Mouse (Mus musculus) midbrain, embryonic 11.5 days (tissue): Measurements from ENCODE around the gene Amz1. TPM values are rescaled to one million over a fixed set of nuclear protein-coding genes. Genes with fewer than 3 reads are reported as not detected.

Experiments used
- ATAC-seq: fragments of 200-750 bp; cut with Nextera tagmentation; 2 replicates; pipeline ENCODE4 v1.8.0; 2017; ENCODE audit warnings: moderate TSS enrichment, moderate library complexity; ENCODE audit not compliant: low FRiP score
- DNase-seq: peaks from one replicate; pipeline ENCODE4 v3.0.0; 2015; ENCODE audit warnings: low spot score; ENCODE audit errors: missing footprints
- H3K27ac ChIP-seq: fragments of 300-500 bp; sonication (generic); 2 replicates; pipeline ENCODE4 v1.5.1; 2014; ENCODE audit warnings: low read depth, low read length
- H3K27me3 ChIP-seq: fragments of 300-500 bp; sonication (generic); 2 replicates; pipeline ENCODE4 v1.6.1; 2014; ENCODE audit warnings: mild to moderate bottlenecking, low read length, moderate library complexity, mixed read lengths; ENCODE audit not compliant: control insufficient read depth, insufficient read depth
- H3K36me3 ChIP-seq: fragments of 300-500 bp; sonication (generic); 2 replicates; pipeline ENCODE4 v1.6.1; 2014; ENCODE audit warnings: mild to moderate bottlenecking, low read length, moderate library complexity, mixed read lengths; ENCODE audit not compliant: control insufficient read depth, insufficient read depth
- H3K4me1 ChIP-seq: fragments of 300-500 bp; sonication (generic); 2 replicates; pipeline ENCODE4 v1.6.1; 2014; ENCODE audit warnings: low read length; ENCODE audit not compliant: control insufficient read depth, insufficient read depth
- H3K4me2 ChIP-seq: fragments of 300-500 bp; sonication (generic); 2 replicates; pipeline ENCODE4 v1.6.1; 2014; ENCODE audit warnings: mild to moderate bottlenecking, moderate library complexity
- H3K4me3 ChIP-seq: fragments of 300-500 bp; sonication (generic); 2 replicates; pipeline ENCODE4 v1.5.1; 2014; ENCODE audit warnings: low read depth, low read length
- H3K9ac ChIP-seq: fragments of 300-500 bp; sonication (generic); 2 replicates; pipeline ENCODE4 v1.6.1; 2014; ENCODE audit warnings: low read length
- H3K9me3 ChIP-seq: fragments of 300-500 bp; sonication (generic); 2 replicates; pipeline ENCODE4 v1.6.1; 2016; ENCODE audit warnings: low read length; ENCODE audit not compliant: control insufficient read depth
- WGBS: fragments of 180-500 bp; shearing (Covaris S2); extraction: QIAGEN DNeasy Blood & Tissue Kit; methylation state at CpG from one replicate; pipeline ENCODE4 v1.1.7; 2014; 5-methylcytosine and 5-hydroxymethylcytosine counted together
- polyA plus RNA-seq: library from polyadenylated mRNA; unstranded; fragments of >200 nt; fragmentation: Nextera tagmentation; extraction: Ambion mirVana; gene quantifications from 2 replicates; pipeline ENCODE4 v1.2.1, GENCODE M21; 2014

Amz1 gene
- polyA plus RNA-seq, 1 experiment from 2014 or later, result 0.67 TPM

DNA sequence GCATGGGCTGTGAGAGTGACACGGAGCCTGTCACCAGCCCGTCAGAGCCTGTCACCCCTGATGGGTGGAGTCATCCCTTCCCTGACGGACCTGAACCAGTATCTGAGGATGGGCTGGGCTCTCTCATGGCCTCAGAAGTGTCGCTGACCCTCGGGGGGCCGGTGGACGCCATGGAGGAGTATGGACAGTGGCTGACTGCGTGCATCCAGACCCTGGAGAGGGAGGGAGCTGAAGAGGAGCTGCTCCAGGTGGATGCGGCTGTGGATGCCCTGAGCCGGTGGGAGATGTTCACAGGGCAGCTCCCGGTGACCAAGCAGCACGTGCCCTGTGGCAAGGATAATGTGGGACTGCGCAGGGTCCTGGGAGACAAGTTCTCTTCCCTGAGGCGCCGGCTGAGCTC, 28.1 kb downstream of the Amz1 start:
- no peaks in the 10 kb centered on the region for H3K4me1 ChIP-seq
- peaks cover 4% of the 10 kb centered on the region; the same call in 1 of the 2 replicates for H3K9me3 ChIP-seq
- H3K4me3 ChIP-seq, result no peak overlapping the region
- no peak overlapping the region for H3K4me2 ChIP-seq
- no peak for DNase-seq
- H3K36me3 ChIP-seq, result no peaks in the 10 kb centered on the region
- no peaks in the 10 kb centered on the region for H3K27me3 ChIP-seq
- ATAC-seq, result no peak
- no peak overlapping the region for H3K27ac ChIP-seq
- WGBS, result 94% methylated on average over 15 of the region's 15 CpGs
- H3K9ac ChIP-seq, result no peak overlapping the region

DNA sequence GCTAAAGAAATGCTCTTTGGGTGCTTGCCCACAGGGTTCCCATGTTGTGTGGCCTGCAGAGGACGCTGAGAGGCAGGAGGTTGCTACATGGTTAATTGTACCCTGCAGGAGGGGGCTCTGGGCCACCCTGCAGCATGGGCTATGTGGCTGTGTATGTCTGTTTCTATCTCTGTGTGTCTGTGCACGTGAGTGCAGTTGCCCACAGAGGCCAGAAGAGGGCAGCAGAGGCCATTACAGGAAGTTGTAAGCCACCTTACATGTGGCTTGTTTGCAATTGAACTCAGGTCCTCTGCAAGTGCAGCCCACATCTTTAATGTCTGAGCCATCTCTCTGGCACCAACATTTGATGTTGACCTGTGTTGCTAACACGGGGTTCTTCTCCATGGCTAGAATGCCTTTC, 28.7 kb downstream of the Amz1 start:
- H3K36me3 ChIP-seq, result no peaks in the 10 kb centered on the region
- H3K9ac ChIP-seq, result no peak overlapping the region
- H3K27ac ChIP-seq, result no peak overlapping the region
- no peak overlapping the region for H3K4me3 ChIP-seq
- no peaks in the 10 kb centered on the region for H3K27me3 ChIP-seq
- no peaks in the 10 kb centered on the region for H3K4me1 ChIP-seq
- no peak for ATAC-seq
- 94% methylated on average over 3 of the region's 3 CpGs for WGBS
- peaks cover 4% of the 10 kb centered on the region; the same call in 1 of the 2 replicates for H3K9me3 ChIP-seq
- no peak overlapping the region for H3K4me2 ChIP-seq
- DNase-seq, result no peak

DNA sequence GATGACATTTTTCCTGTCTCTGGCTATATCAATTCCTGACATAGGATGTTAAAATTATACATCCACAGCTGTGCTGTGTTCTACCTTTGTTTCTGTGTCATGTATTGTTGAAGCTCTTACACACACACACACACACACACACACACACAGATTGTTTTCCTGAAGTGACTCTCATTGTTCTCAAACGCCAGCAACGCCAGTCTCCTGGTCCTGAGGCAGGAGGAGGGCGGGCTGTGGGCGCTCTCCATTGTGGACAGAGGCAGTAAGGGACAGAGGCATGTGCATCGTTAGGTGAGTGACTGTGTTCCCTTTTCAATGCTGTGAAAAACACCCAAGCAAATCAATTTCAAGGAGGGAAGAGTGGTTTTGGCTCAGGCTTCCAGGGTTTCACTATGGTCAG, 29.3 kb downstream of the Amz1 start:
- no peak overlapping the region for H3K9ac ChIP-seq
- H3K4me2 ChIP-seq, result no peak overlapping the region
- H3K36me3 ChIP-seq, result no peaks in the 10 kb centered on the region
- DNase-seq (no peak), ATAC-seq (no peak)
- no peaks in the 10 kb centered on the region for H3K4me1 ChIP-seq
- peaks cover 4% of the 10 kb centered on the region; the same call in 1 of the 2 replicates for H3K9me3 ChIP-seq
- H3K27ac ChIP-seq, result no peak overlapping the region
- H3K27me3 ChIP-seq, result no peaks in the 10 kb centered on the region
- WGBS, result 72% methylated on average over 5 of the region's 5 CpGs
- no peak overlapping the region for H3K4me3 ChIP-seq

DNA sequence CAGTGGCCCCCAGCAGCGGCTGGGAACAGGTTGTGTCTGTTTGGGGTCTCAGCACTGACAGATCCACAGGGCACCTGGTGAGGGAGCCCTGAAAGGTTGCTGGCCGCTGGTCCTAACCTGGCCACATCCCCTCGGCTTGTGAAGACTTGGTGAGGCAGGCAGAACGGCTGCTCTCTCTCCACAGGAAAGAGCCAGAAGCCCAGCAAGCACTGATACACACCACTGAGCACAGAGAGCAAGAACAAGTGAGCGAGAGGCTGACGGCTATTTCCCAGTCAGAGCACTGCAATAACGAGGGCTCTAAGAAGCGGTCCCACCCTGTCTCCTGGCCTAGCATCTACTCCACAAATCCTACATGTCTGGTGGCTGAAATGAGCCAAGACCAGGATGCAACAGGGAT, 34.9 kb downstream of the Amz1 start:
- Histone ChIP-seq H3K36me3 (peaks cover 19% of the 10 kb centered on the region; the same call in 1 of the 2 replicates), H3K4me3 (no peak overlapping the region)

DNA sequence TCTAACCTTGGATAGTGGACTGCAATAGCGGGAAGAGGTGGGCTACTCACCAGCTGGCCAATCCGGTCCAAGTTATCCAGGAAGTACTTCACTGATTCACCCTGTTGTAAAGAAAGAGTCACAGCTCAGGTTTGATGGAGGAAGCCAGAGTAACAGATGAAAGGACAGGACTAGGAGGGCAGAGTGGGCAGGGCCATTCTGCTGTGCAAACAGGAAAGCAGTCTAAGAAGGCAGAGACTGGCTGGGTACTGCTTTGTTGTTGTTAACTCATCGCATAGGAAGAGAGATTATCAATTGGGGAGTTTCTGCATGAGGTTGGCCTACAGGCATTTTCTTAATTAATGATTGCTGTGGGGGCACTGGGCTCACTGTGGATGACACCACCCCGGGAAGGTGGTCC, 38.6 kb downstream of the Amz1 start:
- no peak for DNase-seq
- Histone ChIP-seq H3K36me3 (peaks cover 19% of the 10 kb centered on the region; the same call in 1 of the 2 replicates), H3K27ac (no peak overlapping the region), H3K4me2 (no peak overlapping the region), H3K9me3 (no peaks in the 10 kb centered on the region), H3K4me3 (no peak overlapping the region), H3K4me1 (peaks cover 1% of the 10 kb centered on the region), H3K27me3 (no peaks in the 10 kb centered on the region), H3K9ac (no peak overlapping the region)
- WGBS, result 92% methylated on average over 4 of the region's 4 CpGs
- ATAC-seq, result no peak

More for the DNA sequence above, 34.9 kb downstream of the Amz1 start:
- Histone ChIP-seq H3K9me3 (no peaks in the 10 kb centered on the region), H3K4me2 (no peak overlapping the region), H3K4me1 (no peaks in the 10 kb centered on the region), H3K27me3 (no peaks in the 10 kb centered on the region), H3K27ac (no peak overlapping the region), H3K9ac (no peak overlapping the region)
- DNase-seq, result no peak
- no peak for ATAC-seq
- 85% methylated on average over 8 of the region's 8 CpGs for WGBS

DNA sequence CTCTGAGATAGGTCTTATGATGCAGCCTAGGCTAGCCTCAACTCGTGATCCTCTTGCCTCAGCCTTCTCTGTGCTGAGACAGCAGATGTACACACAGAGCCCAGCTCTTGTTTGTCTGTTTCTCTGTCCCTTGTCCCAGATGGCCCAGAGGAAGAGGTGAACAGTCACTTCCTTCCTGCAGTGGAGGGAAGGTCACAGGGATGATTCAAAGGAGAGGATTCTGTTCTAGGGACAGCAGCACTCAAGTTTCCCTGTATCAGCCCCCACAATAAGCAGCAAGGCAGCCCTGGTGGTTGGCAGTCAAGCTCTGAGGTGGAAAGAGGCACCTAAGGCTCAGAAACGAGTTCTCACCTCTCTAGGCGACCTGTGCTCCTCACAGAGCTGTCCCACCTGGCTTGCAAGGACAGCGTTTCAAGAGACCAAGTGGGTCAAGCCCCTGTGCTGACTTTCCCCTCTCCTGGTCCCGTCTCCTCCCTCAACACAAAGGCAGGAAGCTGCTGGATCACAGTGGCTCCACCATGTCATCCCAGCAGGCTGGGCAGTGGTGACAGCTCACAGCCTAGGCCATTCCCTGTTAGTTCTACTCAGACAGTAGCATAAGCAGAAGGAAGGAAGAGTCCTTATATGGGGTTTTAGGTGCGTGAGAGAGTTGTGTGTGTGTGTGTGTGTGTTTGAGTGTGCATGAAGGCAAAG, 41.1 kb downstream of the Amz1 start:
- H3K4me2 ChIP-seq, result no peak overlapping the region
- no peak overlapping the region for H3K4me3 ChIP-seq
- no peak overlapping the region for H3K9ac ChIP-seq
- WGBS, result 75% methylated on average over 6 of the region's 6 CpGs
- no peak overlapping the region for H3K27ac ChIP-seq
- H3K4me1 ChIP-seq, result peaks cover 16% of the 10 kb centered on the region
- H3K36me3 ChIP-seq, result peaks cover 9% of the 10 kb centered on the region; the same call in 1 of the 2 replicates
- DNase-seq (no peak), ATAC-seq (no peak)
- no peaks in the 10 kb centered on the region for H3K9me3 ChIP-seq
- no peaks in the 10 kb centered on the region for H3K27me3 ChIP-seq

DNA sequence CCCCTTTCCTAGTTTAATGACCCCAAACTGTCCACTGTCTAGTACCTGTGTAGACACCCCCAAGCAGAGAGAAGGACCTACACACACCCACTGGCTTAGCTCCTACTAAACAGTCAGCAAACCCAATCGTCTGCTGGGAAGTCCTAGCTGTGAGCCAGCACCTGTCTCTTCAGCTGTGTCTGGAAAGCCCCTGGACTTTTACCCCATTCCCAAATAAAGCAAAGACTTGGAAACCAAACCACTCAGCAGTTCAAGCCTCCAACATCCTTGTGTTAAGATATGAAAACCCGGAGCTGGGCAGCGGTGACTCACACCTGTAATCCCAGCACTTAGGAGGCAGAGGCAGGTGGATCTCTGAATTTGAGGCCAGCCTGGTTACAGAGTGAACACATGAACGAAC, 42.6 kb downstream of the Amz1 start:
- Histone ChIP-seq H3K4me3 (no peak overlapping the region), H3K9me3 (no peaks in the 10 kb centered on the region), H3K4me2 (no peak overlapping the region), H3K27me3 (no peaks in the 10 kb centered on the region), H3K27ac (no peak overlapping the region), H3K4me1 (peaks cover 18% of the 10 kb centered on the region), H3K36me3 (no peaks in the 10 kb centered on the region), H3K9ac (no peak overlapping the region)
- no peak for ATAC-seq
- no peak for DNase-seq
- 87% methylated on average over 4 of the region's 4 CpGs for WGBS

DNA sequence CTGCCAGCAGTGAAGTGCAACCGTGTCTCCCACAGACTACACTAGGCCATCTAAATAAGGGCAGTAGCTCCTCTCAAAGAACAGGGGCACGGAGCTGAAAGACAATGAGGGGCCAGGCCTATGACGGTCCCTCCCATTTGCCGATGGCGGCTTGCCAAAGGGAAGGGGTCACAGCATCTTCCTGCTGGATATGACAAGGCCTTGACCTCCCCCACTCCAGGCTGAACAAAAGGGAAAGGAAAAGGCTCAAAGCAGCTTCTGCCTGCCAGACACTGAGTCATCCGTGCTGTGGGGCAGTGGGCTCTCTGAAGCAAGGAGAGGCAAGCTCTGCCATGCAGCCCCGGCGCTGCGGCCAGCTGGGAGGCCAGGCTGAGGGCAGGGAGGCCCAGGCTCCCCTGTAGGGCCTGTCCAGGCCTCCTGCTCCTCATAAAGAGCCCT, 43.8 kb downstream of the Amz1 start:
- Histone ChIP-seq H3K36me3 (no peaks in the 10 kb centered on the region), H3K27ac (peak overlapping the region; percentile 89), H3K9ac (peak overlapping the region; percentile 67), H3K9me3 (no peaks in the 10 kb centered on the region), H3K27me3 (no peaks in the 10 kb centered on the region), H3K4me1 (peaks cover 20% of the 10 kb centered on the region), H3K4me2 (no peak overlapping the region), H3K4me3 (no peak overlapping the region)
- ATAC-seq (peak; percentile 87), DNase-seq (peak; percentile 92)
- 16% methylated on average over 9 of the region's 9 CpGs for WGBS

DNA sequence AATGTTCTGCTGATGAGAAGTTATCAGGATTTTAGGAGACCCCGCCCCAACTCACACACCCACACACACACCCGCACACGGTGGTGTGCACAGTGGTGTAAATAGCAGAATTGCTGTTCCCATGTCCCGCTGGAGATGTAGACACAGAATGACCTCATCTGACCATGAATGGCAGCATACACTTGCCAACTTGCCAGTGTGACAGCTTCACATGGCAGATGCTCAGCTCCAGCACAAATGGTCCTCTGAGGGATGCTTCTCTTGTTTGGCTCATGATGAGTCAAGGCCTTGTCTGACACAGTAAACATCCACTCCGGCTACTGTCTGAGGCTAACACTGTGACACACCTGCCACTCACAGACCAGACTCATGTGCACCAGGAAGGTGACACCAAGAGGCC, 44.4 kb downstream of the Amz1 start:
- peak overlapping the region; percentile 89 for H3K27ac ChIP-seq
- WGBS, result 85% methylated on average over 5 of the region's 5 CpGs
- peaks cover 20% of the 10 kb centered on the region for H3K4me1 ChIP-seq
- H3K9me3 ChIP-seq, result no peaks in the 10 kb centered on the region
- no peak overlapping the region; the same call in 1 of the 2 replicates for H3K9ac ChIP-seq
- H3K27me3 ChIP-seq, result no peaks in the 10 kb centered on the region
- DNase-seq (no peak), ATAC-seq (peak; percentile 25; the same call in 1 of the 2 replicates)
- no peak overlapping the region for H3K4me2 ChIP-seq
- no peaks in the 10 kb centered on the region for H3K36me3 ChIP-seq
- H3K4me3 ChIP-seq, result no peak overlapping the region
